Mouse (Mus musculus): ENCODE measurements at regions not wholly inside any gene's neighbourhood (a gene's known extent, or its start where the extent isn't known, plus 50 kb on each side); places are given as distances from the start of the nearest gene placed in this dataset.
A peak's percentile ranks its signal among the peaks of the same experiment; 100 is the strongest.

DNA sequence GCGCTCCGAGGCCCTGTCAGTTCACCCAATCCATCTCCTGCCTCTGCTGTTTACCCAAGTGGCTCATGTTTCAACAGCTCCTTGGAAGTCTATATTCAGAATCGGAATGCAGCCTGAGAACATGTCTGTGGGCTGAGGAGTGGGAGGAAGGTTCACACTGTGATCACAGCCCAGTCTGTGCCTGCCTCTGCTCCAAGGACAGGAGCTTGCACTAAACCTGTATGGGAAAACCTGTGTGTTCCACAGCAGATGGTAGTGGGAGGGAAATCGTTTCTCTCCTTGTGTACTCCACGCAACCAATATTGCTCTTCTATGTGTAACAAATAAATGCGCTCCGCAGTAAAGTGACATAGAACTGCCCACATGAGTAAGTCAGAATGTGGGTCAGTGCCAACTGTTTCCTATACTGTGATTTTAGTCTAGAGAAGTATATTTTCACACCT lies 514.0 kb upstream of the Epha7 start:
- DNase-seq (ENCODE audit: low spot score in 2 of 2) = peak; percentile 49 to 79

- peak in 1 of 2 experiments; percentile 19 for DNase-seq (ENCODE audit: low spot score in 2 of 2)
Observed at GRCm38 (mm10) chr4:28300018-28300440, 512.9 kb upstream of the Epha7 start.

DNA sequence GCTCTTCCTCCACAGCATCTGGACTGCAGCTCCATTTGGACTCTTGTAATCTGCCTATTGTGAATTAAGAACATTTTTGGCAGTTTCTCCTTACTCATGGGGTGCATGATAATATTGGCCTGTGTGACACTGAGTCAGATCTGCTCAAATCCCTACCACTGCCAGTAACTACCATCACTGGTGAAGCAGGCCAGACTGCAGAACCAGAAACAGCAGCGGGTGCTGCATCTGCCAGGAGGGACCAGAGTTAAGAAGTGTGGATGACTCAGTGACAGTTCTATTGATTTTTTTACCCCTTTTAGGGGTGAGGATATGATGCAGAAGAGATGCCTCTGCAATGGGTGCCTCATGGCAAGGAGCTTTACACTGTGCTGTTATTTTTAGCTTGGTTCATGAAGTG lies 511.2 kb upstream of the Epha7 start:
- peak; percentile 28 to 35 for DNase-seq (ENCODE audit: low spot score in 2 of 2)

DNA sequence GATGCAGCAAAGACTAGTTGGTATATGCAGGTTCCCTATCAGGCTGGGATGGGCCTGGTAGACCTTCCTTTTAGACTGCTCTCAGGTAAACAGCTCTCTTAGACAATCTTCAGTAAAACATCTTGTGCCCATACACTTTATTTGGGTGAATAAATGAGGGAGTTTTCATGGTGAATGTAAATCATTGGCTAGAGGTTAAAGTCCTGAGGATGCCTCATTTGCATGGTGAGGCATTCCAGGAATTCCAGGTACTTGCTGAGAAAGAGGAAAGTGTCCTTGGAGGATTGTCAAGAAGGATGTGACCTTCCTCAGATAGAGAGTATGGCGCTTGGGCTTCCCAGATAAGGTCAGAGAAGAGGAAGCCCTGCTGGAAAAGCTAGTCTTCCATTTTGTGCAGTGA lies 481.9 kb upstream of the Epha7 start:
- DNase-seq (ENCODE audit: low spot score in 2 of 2) = no peak

DNA sequence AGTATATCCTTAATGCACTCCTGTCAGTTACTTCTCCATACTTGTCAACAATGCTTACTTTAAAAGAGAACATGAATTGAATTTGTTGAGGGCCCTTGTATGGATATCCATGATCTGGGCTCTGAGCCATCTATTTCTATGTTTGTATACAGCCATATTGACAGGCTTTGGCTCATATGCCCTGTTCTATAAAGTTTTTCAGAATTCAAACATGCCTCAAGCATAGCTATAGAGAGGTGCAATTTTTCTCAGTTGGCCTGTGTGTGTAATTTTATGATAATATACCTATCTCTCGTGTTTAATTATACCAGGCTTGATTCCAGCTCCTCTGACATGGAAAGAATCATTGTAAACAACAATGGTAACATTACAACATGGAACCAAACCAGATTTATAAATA lies 448.4 kb upstream of the Epha7 start:
- DNase-seq (ENCODE audit: low spot score in 2 of 2) = no peak

GRCm38 (mm10) chr4:28377087-28377486 lies 435.8 kb upstream of the Epha7 start:
- peak in 1 of 2 experiments; percentile 24 for DNase-seq (ENCODE audit: low spot score in 2 of 2)

DNA sequence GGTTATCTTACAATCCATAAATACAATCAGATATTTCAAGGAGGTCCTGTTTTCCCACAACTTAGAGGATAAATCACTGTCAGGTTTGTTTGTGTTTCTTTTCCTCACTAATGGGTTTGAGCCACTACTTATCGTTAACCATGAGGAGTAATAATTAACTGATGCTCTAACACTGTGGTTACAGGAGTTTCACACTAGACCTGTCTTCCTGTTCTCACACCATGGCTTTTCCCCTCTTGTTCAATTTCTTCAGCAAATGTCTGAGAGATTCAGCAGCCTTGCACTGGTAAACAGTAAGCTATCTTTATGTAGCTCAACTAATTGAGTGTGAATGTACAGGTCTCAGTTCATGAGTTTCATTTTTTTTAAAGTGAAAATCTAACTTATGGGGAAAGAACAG lies 434.3 kb upstream of the Epha7 start:
- no peak for DNase-seq (ENCODE audit: low spot score in 2 of 2)

- no peak for DNase-seq (ENCODE audit: low spot score in 2 of 2)
Observed at GRCm38 (mm10) chr4:28424341-28424740, 388.6 kb upstream of the Epha7 start.

- DNase-seq (ENCODE audit: low spot score in 2 of 2) = no peak
Observed at GRCm38 (mm10) chr4:28440161-28440560, 372.8 kb upstream of the Epha7 start.

DNA sequence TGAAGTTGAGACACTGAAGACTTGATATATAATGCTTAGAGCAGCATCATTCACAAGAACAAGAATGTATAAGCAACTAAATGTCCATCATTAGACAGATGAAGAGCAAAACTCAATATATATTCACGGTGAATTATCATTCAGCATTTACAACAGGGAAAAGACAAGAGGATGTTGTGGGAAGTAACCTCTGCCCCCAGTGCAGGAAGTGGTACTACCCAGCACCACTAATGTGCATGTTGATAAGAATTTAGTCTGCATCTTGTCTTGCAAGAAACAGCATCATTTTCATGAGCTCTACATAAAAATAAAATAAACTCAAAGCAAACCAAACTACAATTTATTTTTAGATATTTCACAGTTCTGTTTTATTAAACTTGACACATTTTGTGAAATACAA lies 359.8 kb upstream of the Epha7 start:
- DNase-seq (ENCODE audit: low spot score in 2 of 2) = no peak

- no peak for DNase-seq (ENCODE audit: low spot score in 2 of 2)
Observed at GRCm38 (mm10) chr4:28456312-28456711, 356.6 kb upstream of the Epha7 start.

All from right cerebral cortex, postnatal 10 days (tissue).